Mouse (Mus musculus): Measurements from ENCODE around the gene Slc25a19.

DNA sequence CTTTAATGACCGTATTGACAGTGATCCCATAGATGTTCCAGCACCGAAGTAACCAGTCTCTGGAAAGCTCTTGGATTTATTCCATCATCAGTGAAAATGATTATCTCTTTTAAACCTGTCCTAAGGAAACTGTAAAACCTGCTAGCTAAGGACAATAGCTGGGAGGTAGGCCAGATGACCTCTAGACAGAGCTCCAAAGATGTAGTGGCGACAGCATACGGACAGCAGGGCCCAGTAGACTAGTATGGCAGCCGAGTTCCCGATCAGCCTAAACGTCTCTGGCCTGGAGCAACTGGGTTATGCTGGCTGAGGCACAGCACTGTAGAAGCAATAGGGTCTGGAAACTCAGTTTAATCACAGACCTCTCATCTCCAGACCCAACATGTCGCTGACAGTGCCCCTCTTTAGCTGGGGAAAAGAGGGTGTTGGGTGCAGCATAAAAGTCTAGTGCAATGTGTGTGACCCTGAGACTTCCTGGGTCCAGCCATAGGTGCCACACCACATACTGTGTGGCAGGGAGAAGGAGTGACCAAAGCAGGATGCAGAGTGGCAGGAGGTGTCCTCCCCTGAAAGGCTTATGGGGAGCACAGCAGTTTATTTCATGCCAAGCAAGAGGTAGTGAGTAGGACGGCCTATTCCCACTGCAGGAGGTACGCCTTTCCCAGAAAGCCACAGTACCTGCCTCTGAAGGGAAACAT is 43.6 kb downstream of the Slc25a19 start:
- TF ChIP-seq TAL1 (IDR thresholded peaks at IDR 0.05; ENCODE audit: low read length) (no peak), GATA1 (IDR thresholded peaks at IDR 0.05; ENCODE audit: low read length) (no peak)

Measured in erythroblast, embryonic 14.5 days (primary cell).